In genomic region chr19:55940538-55941252, GRCm38 (mm10) we compare ENCODE assay signal across 8 mouse cellular contexts.
DNase-seq lines count a peak whose midpoint lies in the region; ATAC-seq lines count a peak whose summit lies in the region.

No protein-coding gene starts in this region.

- no peak overlapping the region for H3K4me3 ChIP-seq in hindbrain, embryonic 15.5 days
- H3K4me3 ChIP-seq in limb, embryonic 15.5 days = no peak overlapping the region

- H3K36me3 ChIP-seq in hindbrain, embryonic 15.5 days = no peaks in the 10 kb centered on the region
- no peaks in the 10 kb centered on the region for H3K36me3 ChIP-seq in limb, embryonic 15.5 days

- no peaks in the 10 kb centered on the region for H3K9me3 ChIP-seq in hindbrain, embryonic 15.5 days
- H3K9me3 ChIP-seq in limb, embryonic 15.5 days = no peaks in the 10 kb centered on the region

- H3K27me3 ChIP-seq in hindbrain, embryonic 15.5 days = no peaks in the 10 kb centered on the region
- H3K27me3 ChIP-seq in limb, embryonic 15.5 days = no peaks in the 10 kb centered on the region

- H3K27ac ChIP-seq in hindbrain, embryonic 15.5 days (replicated peaks) = no peak overlapping the region
- peak overlapping the region; percentile 68 for H3K27ac ChIP-seq in limb, embryonic 15.5 days

- WGBS in hindbrain, embryonic 15.5 days = 35% methylated on average over 11 of the region's 11 CpGs
- 22% methylated on average over 11 of the region's 11 CpGs for WGBS in limb, embryonic 15.5 days

- peak; percentile 56; the same call in 1 of the 2 replicates for ATAC-seq in hindbrain, embryonic 15.5 days (ENCODE audit: low FRiP score, low read depth)
- peak; percentile 73 for ATAC-seq in limb, embryonic 15.5 days (ENCODE audit: insufficient number of reproducible peaks, low FRiP score, low TSS enrichment, low read depth)

- H3K9ac ChIP-seq in hindbrain, embryonic 15.5 days = no peak overlapping the region
- H3K9ac ChIP-seq in limb, embryonic 15.5 days = no peak overlapping the region

- no peak overlapping the region for H3K4me2 ChIP-seq in hindbrain, embryonic 15.5 days
- H3K4me2 ChIP-seq in limb, embryonic 15.5 days = peak overlapping the region; percentile 25

- peak; percentile 13 for DNase-seq in cerebellum, adult 9-11 months
- no peak for DNase-seq in cerebellum, adult 11-12 months
- peak; percentile 71 for DNase-seq in embryo, embryonic 11 days
- DNase-seq in thymus, postnatal 25 days = no peak
- DNase-seq in urinary bladder, postnatal 14 days (ENCODE audit: low spot score) = no peak
- no peak for DNase-seq in adrenal gland, postnatal 14 days

- peaks cover 15% of the 10 kb centered on the region for H3K4me1 ChIP-seq in hindbrain, embryonic 15.5 days (replicated peaks)
- H3K4me1 ChIP-seq in limb, embryonic 15.5 days = peaks cover 18% of the 10 kb centered on the region

Comparison
In these comparisons a context has a peak if more than half of its experiments do, and no peak if none do; other contexts are left out.
1. DNase-seq: peak in cerebellum, adult 9-11 months (single experiment) and embryo, embryonic 11 days (single experiment); none in cerebellum, adult 11-12 months (single experiment), thymus, postnatal 25 days (single experiment), urinary bladder, postnatal 14 days (single experiment) and adrenal gland, postnatal 14 days (single experiment).